Mouse (Mus musculus) liver, embryonic 15.5 days (tissue): ENCODE data around the gene Lcn6. TPM values are rescaled to one million over a fixed set of nuclear protein-coding genes. Genes with fewer than 3 reads are reported as not detected.

Experiments
- ATAC-seq: fragments of 200-750 bp; cut with Nextera tagmentation; 2 replicates; pipeline ENCODE4 v1.8.0; 2017; ENCODE audit warnings: moderate number of reproducible peaks, mild to moderate bottlenecking, moderate library complexity; ENCODE audit not compliant: insufficient read depth
- H3K27ac ChIP-seq: fragments of 300-500 bp; sonication (generic); replicated peaks from 2 replicates; pipeline ENCODE4 v1.5.1; 2015; ENCODE audit warnings: mild to moderate bottlenecking, inconsistent platforms
- H3K27me3 ChIP-seq: fragments of 300-500 bp; sonication (generic); 2 replicates; pipeline ENCODE4 v1.6.1; 2015; ENCODE audit warnings: mild to moderate bottlenecking, inconsistent platforms
- H3K36me3 ChIP-seq: fragments of 300-500 bp; sonication (generic); replicated peaks from 2 replicates; pipeline ENCODE4 v1.6.1; 2015; ENCODE audit warnings: moderate library complexity, mild to moderate bottlenecking, inconsistent platforms
- H3K4me1 ChIP-seq: fragments of 300-500 bp; sonication (generic); replicated peaks from 2 replicates; pipeline ENCODE4 v1.6.1; 2015; ENCODE audit warnings: inconsistent platforms
- H3K4me2 ChIP-seq: fragments of 300-500 bp; sonication (generic); 2 replicates; pipeline ENCODE4 v1.6.1; 2015; ENCODE audit warnings: moderate library complexity, mild to moderate bottlenecking, inconsistent platforms
- H3K4me3 ChIP-seq: fragments of 300-500 bp; sonication (generic); replicated peaks from 2 replicates; pipeline ENCODE4 v1.5.1; 2015; ENCODE audit warnings: mild to moderate bottlenecking, inconsistent platforms
- H3K9ac ChIP-seq: fragments of 300-500 bp; sonication (generic); 2 replicates; pipeline ENCODE4 v1.6.1; 2015; ENCODE audit warnings: moderate library complexity, mild to moderate bottlenecking, inconsistent platforms
- H3K9me3 ChIP-seq: fragments of 300-500 bp; sonication (generic); replicated peaks from 2 replicates; pipeline ENCODE4 v1.6.1; 2016; ENCODE audit warnings: inconsistent platforms
- WGBS: fragments of 180-500 bp; shearing (Covaris S2); methylation state at CpG from one replicate; pipeline ENCODE4 v1.1.7; 2015; ENCODE audit warnings: mixed read lengths; ENCODE audit not compliant: insufficient replicate concordance; 5-methylcytosine and 5-hydroxymethylcytosine counted together
- polyA plus RNA-seq: library from polyadenylated mRNA; unstranded; fragments of >200 nt; fragmentation: Nextera tagmentation; extraction: Ambion mirVana; gene quantifications from 2 replicates; pipeline ENCODE4 v1.2.1, GENCODE M21; 2015

Lcn6 gene
- not detected in 2 replicates for polyA plus RNA-seq

DNA sequence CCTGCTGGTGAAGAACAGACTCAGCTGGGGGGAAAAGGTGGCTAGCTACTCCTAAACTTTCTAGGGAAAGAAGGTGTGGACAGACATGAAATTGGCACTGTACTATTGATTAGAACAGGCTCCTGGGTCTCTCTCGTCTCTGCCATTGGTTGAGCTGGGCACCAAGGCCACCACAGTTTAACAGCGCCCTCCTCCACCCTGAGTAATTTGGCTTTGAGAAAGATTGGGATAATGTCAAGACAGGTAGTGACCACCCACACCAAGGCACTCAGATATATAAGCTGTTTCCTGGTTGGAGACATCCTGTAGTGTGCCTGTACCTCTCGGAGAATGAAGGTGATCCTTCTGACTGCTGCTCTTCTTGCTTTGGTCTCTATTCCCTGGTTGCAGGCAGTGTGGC, at the start of gene Lcn6:
Gene Lcn6, plus strand, starts transcription at position 301 of the 400 bp plus-strand sequence.
- no peak within 1 kb of the TSS for H3K4me3 ChIP-seq
- no peak within 1 kb of the TSS for H3K4me2 ChIP-seq
- ATAC-seq, result no peak
- H3K27ac ChIP-seq, result no peak within 1 kb of the TSS
- no peaks in the 10 kb centered on the region for H3K36me3 ChIP-seq
- WGBS, result 60% methylated on average over 3 of the region's 3 CpGs
- H3K9me3 ChIP-seq, result no peaks in the 10 kb centered on the region
- no peaks in the 10 kb centered on the region for H3K4me1 ChIP-seq
- H3K9ac ChIP-seq, result no peak within 1 kb of the TSS
- H3K27me3 ChIP-seq, result no peaks in the 10 kb centered on the region

- Histone ChIP-seq H3K9ac (no peak within 1 kb of the TSS), H3K4me1 (peaks cover 3% of the 10 kb centered on the region; the same call in 1 of the 2 replicates), H3K36me3 (no peaks in the 10 kb centered on the region), H3K4me3 (no peak within 1 kb of the TSS), H3K27ac (no peak within 1 kb of the TSS), H3K4me2 (no peak within 1 kb of the TSS), H3K27me3 (no peaks in the 10 kb centered on the region), H3K9me3 (no peaks in the 10 kb centered on the region)
- WGBS, result 53% methylated on average over 6 of the region's 6 CpGs
- ATAC-seq, result peak; percentile 28; the same call in 1 of the 2 replicates
Measured at GRCm38 (mm10) chr2:25627811-25628210, 48.8 kb upstream of the Lcn6 start, which contains the start of gene Fcna. TSS of gene Fcna (minus strand) at chr2:25628030.

DNA sequence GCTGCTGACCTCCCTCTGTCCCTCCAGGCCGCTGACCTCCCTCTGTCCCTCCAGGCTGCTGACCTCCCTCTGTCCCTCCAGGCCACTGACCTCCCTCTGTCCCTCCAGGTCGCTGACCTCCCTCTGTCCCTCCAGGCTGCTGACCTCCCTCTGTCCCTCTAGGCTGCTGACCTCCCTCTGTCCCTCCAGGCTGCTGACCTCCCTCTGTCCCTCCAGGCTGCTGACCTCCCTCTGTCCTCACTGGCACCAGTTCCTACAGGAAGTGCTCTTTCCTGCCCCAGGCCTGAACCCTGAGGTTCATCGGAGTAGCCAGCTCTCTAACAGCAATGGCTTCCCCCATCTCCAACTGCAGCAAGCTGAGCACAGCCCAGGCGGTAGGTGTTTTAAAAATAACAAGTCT, 47.8 kb upstream of the Lcn6 start:
- no peaks in the 10 kb centered on the region for H3K9me3 ChIP-seq
- no peak overlapping the region for H3K4me3 ChIP-seq
- WGBS, result 35% methylated on average over 4 of the region's 4 CpGs
- peaks cover 3% of the 10 kb centered on the region; the same call in 1 of the 2 replicates for H3K4me1 ChIP-seq
- no peaks in the 10 kb centered on the region for H3K27me3 ChIP-seq
- no peak overlapping the region for H3K27ac ChIP-seq
- no peaks in the 10 kb centered on the region for H3K36me3 ChIP-seq
- H3K9ac ChIP-seq, result no peak overlapping the region
- no peak for ATAC-seq
- H3K4me2 ChIP-seq, result no peak overlapping the region

GRCm38 (mm10) chr2:25633616-25634015, 43.0 kb upstream of the Lcn6 start:
- Histone ChIP-seq H3K9ac (no peak overlapping the region), H3K27ac (no peak overlapping the region), H3K4me3 (no peak overlapping the region), H3K27me3 (no peaks in the 10 kb centered on the region), H3K36me3 (no peaks in the 10 kb centered on the region), H3K4me2 (no peak overlapping the region), H3K4me1 (peaks cover under 1% of the 10 kb centered on the region; the same call in 1 of the 2 replicates), H3K9me3 (no peaks in the 10 kb centered on the region)
- WGBS, result 66% methylated on average over 3 of the region's 3 CpGs
- no peak for ATAC-seq

DNA sequence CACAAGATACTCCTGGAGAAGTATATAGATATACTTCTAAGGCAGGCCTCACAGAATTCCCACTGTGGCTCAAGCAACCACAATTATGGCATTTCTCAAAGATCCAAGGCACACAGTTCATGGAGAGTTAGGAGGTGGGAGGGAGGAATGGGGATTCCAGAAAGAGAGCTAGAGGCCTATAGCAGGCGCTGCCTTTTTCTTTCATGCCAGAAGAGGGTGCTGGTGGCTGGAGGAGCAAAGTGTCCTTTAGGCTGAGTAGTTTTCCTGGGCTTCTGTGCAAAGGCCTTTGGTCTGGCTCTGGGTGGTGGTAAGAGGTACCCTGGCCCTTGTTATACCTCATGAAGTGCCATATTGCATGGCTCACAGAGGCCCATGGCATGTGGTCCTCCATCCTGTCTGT, 42.5 kb upstream of the Lcn6 start:
- H3K36me3 ChIP-seq, result no peaks in the 10 kb centered on the region
- H3K4me1 ChIP-seq, result no peaks in the 10 kb centered on the region
- WGBS, result 48% methylated on average over 1 of the region's 1 CpGs
- no peaks in the 10 kb centered on the region for H3K9me3 ChIP-seq
- H3K4me2 ChIP-seq, result no peak overlapping the region
- no peak overlapping the region for H3K27ac ChIP-seq
- no peak overlapping the region for H3K4me3 ChIP-seq
- no peaks in the 10 kb centered on the region for H3K27me3 ChIP-seq
- no peak overlapping the region for H3K9ac ChIP-seq
- ATAC-seq, result no peak

DNA sequence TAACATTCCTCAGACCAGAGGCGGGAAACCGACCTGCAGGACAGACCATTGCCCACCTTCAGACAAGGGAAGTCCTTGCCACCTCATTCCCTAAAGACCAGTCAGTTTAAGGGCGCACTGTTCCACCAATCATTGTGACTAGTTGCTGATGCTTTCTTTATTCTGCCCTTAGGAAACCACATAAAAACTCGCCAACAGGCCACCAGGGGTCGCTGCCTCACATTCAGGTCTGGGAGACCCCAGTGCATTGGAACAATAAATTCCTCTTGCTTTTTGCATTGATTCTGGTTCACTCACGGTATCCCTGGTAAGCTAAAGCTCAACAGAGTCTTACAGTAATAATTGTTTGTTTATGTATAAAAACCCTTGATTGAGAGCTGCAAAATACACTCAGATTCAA, 36.7 kb upstream of the Lcn6 start:
- Histone ChIP-seq H3K9me3 (no peaks in the 10 kb centered on the region), H3K4me1 (no peaks in the 10 kb centered on the region), H3K9ac (no peak overlapping the region), H3K36me3 (no peaks in the 10 kb centered on the region), H3K27me3 (no peaks in the 10 kb centered on the region), H3K4me2 (no peak overlapping the region), H3K27ac (no peak overlapping the region), H3K4me3 (no peak overlapping the region)
- no peak for ATAC-seq
- WGBS, result 14% methylated on average over 6 of the region's 6 CpGs

- 44% methylated on average over 2 of the region's 2 CpGs for WGBS
- H3K4me3 ChIP-seq, result no peak within 1 kb of the TSS
- no peak for ATAC-seq
Measured at GRCm38 (mm10) chr2:25652902-25653301, 23.7 kb upstream of the Lcn6 start, which contains the start of gene Lcn8. TSS of gene Lcn8 (plus strand) at chr2:25653120.

DNA sequence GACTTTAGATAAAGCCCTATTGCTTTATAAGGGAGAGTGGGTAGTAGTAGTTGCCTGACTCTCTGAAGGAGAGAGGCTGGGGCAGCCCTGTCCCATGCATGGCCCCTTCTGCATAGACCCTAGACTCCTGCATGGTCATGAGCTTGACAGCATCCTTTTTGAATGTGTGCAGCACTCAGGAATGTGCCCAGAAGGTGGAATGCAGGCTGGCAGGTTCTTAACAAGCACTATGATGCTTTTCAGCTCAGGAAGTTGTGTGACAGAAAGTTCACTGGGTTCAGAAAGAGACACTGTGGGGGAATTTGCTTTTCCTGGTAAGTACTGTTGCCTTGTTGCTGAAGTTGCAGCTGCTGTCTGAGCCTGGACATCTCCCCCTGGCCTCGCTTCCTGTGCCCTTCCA, 22.1 kb upstream of the Lcn6 start:
- Histone ChIP-seq H3K36me3 (no peaks in the 10 kb centered on the region), H3K4me2 (no peak overlapping the region), H3K4me1 (no peaks in the 10 kb centered on the region), H3K9me3 (no peaks in the 10 kb centered on the region), H3K27ac (no peak overlapping the region), H3K4me3 (no peak overlapping the region), H3K27me3 (peaks cover 5% of the 10 kb centered on the region; the same call in 1 of the 2 replicates), H3K9ac (no peak overlapping the region)
- ATAC-seq, result no peak
- 28% methylated on average over 1 of the region's 1 CpGs for WGBS

More at GRCm38 (mm10) chr2:25652902-25653301, 23.7 kb upstream of the Lcn6 start, which contains the start of gene Lcn8:
- Histone ChIP-seq H3K4me2 (no peak within 1 kb of the TSS), H3K9me3 (no peaks in the 10 kb centered on the region), H3K4me1 (no peaks in the 10 kb centered on the region), H3K27ac (no peak within 1 kb of the TSS), H3K36me3 (no peaks in the 10 kb centered on the region), H3K9ac (no peak within 1 kb of the TSS), H3K27me3 (peaks cover 5% of the 10 kb centered on the region; the same call in 1 of the 2 replicates)

- ATAC-seq, result no peak
- 59% methylated on average over 4 of the region's 4 CpGs for WGBS
- no peak overlapping the region for H3K27ac ChIP-seq
Measured at GRCm38 (mm10) chr2:25656691-25657090, 19.9 kb upstream of the Lcn6 start.

DNA sequence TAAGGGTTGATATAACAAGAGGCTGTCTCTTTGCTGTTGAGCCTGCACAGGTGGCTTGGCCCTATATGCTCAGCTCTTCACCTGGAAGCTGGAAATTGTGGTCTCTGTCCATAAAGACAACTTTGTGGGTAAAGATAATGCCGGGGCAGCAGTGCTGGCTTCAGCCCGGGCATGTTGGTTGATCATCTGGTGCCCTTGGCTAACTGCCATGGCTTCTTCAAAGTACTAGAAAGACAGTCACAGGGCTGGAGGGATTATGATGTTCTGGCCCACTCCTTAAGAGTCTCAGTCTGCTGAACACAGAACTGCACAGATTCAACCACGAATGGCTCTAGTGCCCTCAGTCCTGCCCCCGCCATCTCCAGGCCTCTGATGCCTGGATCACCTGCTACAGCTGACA, 19.3 kb upstream of the Lcn6 start:
- H3K27ac ChIP-seq, result no peak overlapping the region
- H3K4me2 ChIP-seq, result no peak overlapping the region
- ATAC-seq, result no peak
- H3K36me3 ChIP-seq, result no peaks in the 10 kb centered on the region
- H3K27me3 ChIP-seq, result peaks cover 5% of the 10 kb centered on the region; the same call in 1 of the 2 replicates
- no peaks in the 10 kb centered on the region for H3K9me3 ChIP-seq
- H3K4me1 ChIP-seq, result no peaks in the 10 kb centered on the region
- WGBS, result 69% methylated on average over 4 of the region's 4 CpGs
- H3K9ac ChIP-seq, result no peak overlapping the region
- H3K4me3 ChIP-seq, result no peak overlapping the region

More at GRCm38 (mm10) chr2:25656691-25657090, 19.9 kb upstream of the Lcn6 start:
- H3K9ac ChIP-seq, result no peak overlapping the region
- H3K4me2 ChIP-seq, result no peak overlapping the region
- H3K27me3 ChIP-seq, result peaks cover 5% of the 10 kb centered on the region; the same call in 1 of the 2 replicates
- H3K9me3 ChIP-seq, result no peaks in the 10 kb centered on the region
- no peaks in the 10 kb centered on the region for H3K36me3 ChIP-seq
- no peak overlapping the region for H3K4me3 ChIP-seq
- no peaks in the 10 kb centered on the region for H3K4me1 ChIP-seq

GRCm38 (mm10) chr2:25657652-25658051, 18.9 kb upstream of the Lcn6 start, which contains the start of gene Lcn5:
TSS of gene Lcn5 (plus strand) at chr2:25657952.
- no peak within 1 kb of the TSS for H3K4me2 ChIP-seq
- no peak within 1 kb of the TSS for H3K4me3 ChIP-seq
- H3K27me3 ChIP-seq, result peaks cover 5% of the 10 kb centered on the region; the same call in 1 of the 2 replicates
- no peaks in the 10 kb centered on the region for H3K4me1 ChIP-seq
- no peaks in the 10 kb centered on the region for H3K36me3 ChIP-seq
- H3K27ac ChIP-seq, result no peak within 1 kb of the TSS
- no peak for ATAC-seq
- H3K9me3 ChIP-seq, result no peaks in the 10 kb centered on the region
- H3K9ac ChIP-seq, result no peak within 1 kb of the TSS

DNA sequence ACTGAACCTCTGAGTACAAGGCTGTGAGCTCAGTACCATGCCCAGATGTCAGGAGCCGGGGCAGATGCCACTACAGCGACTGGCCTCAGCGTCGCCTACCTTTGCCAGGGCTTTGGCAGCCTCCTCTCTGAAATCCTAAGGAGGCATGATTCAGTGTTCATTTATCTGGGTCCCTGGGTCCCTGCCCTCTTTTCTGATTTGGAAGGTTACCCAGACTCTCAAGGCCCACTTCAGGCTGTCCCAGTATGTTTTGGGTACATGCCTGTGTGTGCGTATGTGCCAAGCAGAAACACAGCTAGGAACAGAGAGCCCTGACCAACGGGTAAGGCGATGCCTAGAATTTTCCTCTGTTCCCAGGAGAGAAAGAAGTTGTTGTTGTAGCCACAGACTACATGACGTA, 16.3 kb upstream of the Lcn6 start:
- no peak overlapping the region for H3K4me2 ChIP-seq
- no peaks in the 10 kb centered on the region for H3K36me3 ChIP-seq
- H3K9me3 ChIP-seq, result no peaks in the 10 kb centered on the region
- no peak for ATAC-seq
- H3K27ac ChIP-seq, result no peak overlapping the region
- 74% methylated on average over 8 of the region's 8 CpGs for WGBS
- H3K9ac ChIP-seq, result no peak overlapping the region
- no peaks in the 10 kb centered on the region for H3K4me1 ChIP-seq
- no peaks in the 10 kb centered on the region for H3K27me3 ChIP-seq
- H3K4me3 ChIP-seq, result no peak overlapping the region
